Mouse (Mus musculus) small intestine, adult 2 months (tissue): ENCODE results near the gene Batf3. TPM values are rescaled to one million over a fixed set of nuclear protein-coding genes. Genes with fewer than 3 reads are reported as not detected.
A peak's percentile ranks its signal among the peaks of the same experiment; 100 is the strongest.

Experiments
- H3K27ac ChIP-seq: fragments of 200-500 bp; 2 replicates; pipeline ENCODE4 v1.5.1; 2012; ENCODE audit warnings: low read depth, low read length, control low read depth, inconsistent platforms; ENCODE audit not compliant: insufficient read depth
- H3K27me3 ChIP-seq: fragments of 200-500 bp; 2 replicates; pipeline ENCODE4 v1.6.1; 2012; ENCODE audit warnings: mild to moderate bottlenecking, moderate library complexity, low read length, inconsistent platforms; ENCODE audit not compliant: control insufficient read depth, insufficient read depth
- H3K36me3 ChIP-seq: fragments of 200-500 bp; 2 replicates; pipeline ENCODE4 v1.6.1; 2012; ENCODE audit warnings: mild to moderate bottlenecking, low read length, control low read depth, inconsistent platforms; ENCODE audit not compliant: control insufficient read depth, insufficient read depth
- H3K4me1 ChIP-seq: fragments of 200-500 bp; 2 replicates; pipeline ENCODE4 v1.6.1; 2012; ENCODE audit warnings: low read length, inconsistent platforms, mixed read lengths; ENCODE audit not compliant: control insufficient read depth, insufficient read depth, insufficient read length
- H3K4me3 ChIP-seq: fragments of 200-500 bp; 2 replicates; pipeline ENCODE4 v1.5.1; 2012; ENCODE audit warnings: low read depth, mild to moderate bottlenecking, control low read depth, inconsistent platforms, low read length, moderate library complexity
- CTCF ChIP-seq: fragments of 200-500 bp; IDR thresholded peaks from 2 replicates; pipeline ENCODE4 v1.5.1; 2012; ENCODE audit warnings: low read depth, mild to moderate bottlenecking, control low read depth, inconsistent platforms, low read length, moderate library complexity, mixed read lengths; ENCODE audit not compliant: insufficient replicate concordance, insufficient read length; ENCODE audit errors: extremely low read depth
- POLR2A ChIP-seq: fragments of 200-500 bp; IDR thresholded peaks from 2 replicates; pipeline ENCODE4 v1.6.1; 2012; ENCODE audit warnings: low read depth, mild to moderate bottlenecking, control low read depth, inconsistent platforms, low read length, moderate library complexity
- WGBS: fragments of 180-500 bp; shearing (Covaris S2); methylation state at CpG from one replicate; pipeline ENCODE4 v1.1.7; 2018; 5-methylcytosine and 5-hydroxymethylcytosine counted together
- polyA plus RNA-seq: library from polyadenylated mRNA; depleted of rRNA; stranded (reverse); fragments of >200 nt; gene quantifications from 2 replicates; pipeline ENCODE4 v1.2.3, GENCODE M21; 2012; rRNA removed

The Batf3 gene
- 5.7 and 11.5 TPM in 2 replicates for polyA plus RNA-seq

GRCm38 (mm10) chr1:191097802-191098747, at the start of gene Batf3:
Gene Batf3, plus strand, starts transcription at chr1:191097847.
- WGBS, result under 1% methylated on average over 95 of the region's 95 CpGs
- TF ChIP-seq CTCF, result no peak
- no peak for TF ChIP-seq POLR2A
- Histone ChIP-seq H3K4me1 (peaks cover 6% of the 10 kb centered on the region; the same call in 1 of the 2 replicates), H3K36me3 (no peaks in the 10 kb centered on the region), H3K4me3 (peak within 1 kb of the TSS; percentile 73), H3K27me3 (peaks cover 22% of the 10 kb centered on the region), H3K27ac (peak within 1 kb of the TSS; percentile 25; the same call in 1 of the 2 replicates)

- Histone ChIP-seq H3K27me3 (no peaks in the 10 kb centered on the region), H3K36me3 (no peaks in the 10 kb centered on the region; the same call in 1 of the 2 replicates), H3K27ac (no peak overlapping the region), H3K4me3 (no peak overlapping the region), H3K4me1 (no peaks in the 10 kb centered on the region)
- TF ChIP-seq POLR2A, result no peak
- no peak for TF ChIP-seq CTCF
- 74% methylated on average over 3 of the region's 3 CpGs for WGBS
These were observed 44.1 kb upstream of the Batf3 start for GRCm38 (mm10) chr1:191053555-191053954.

- WGBS, result 59% methylated on average over 8 of the region's 8 CpGs
- Histone ChIP-seq H3K27ac (no peak overlapping the region), H3K4me1 (no peaks in the 10 kb centered on the region), H3K27me3 (no peaks in the 10 kb centered on the region), H3K4me3 (no peak overlapping the region), H3K36me3 (no peaks in the 10 kb centered on the region; the same call in 1 of the 2 replicates)
- TF ChIP-seq POLR2A, result no peak
- TF ChIP-seq CTCF, result peak; percentile 18; the same call in 1 of the 2 replicates
These were observed 42.6 kb upstream of the Batf3 start for GRCm38 (mm10) chr1:191054870-191055532.

GRCm38 (mm10) chr1:191055533-191055873, 42.1 kb upstream of the Batf3 start:
- TF ChIP-seq CTCF (no peak), POLR2A (no peak)
- H3K27ac ChIP-seq, result no peak overlapping the region
- no peaks in the 10 kb centered on the region for H3K4me1 ChIP-seq
- 86% methylated on average over 2 of the region's 2 CpGs for WGBS
- no peaks in the 10 kb centered on the region for H3K27me3 ChIP-seq
- H3K36me3 ChIP-seq, result no peaks in the 10 kb centered on the region; the same call in 1 of the 2 replicates
- no peak overlapping the region for H3K4me3 ChIP-seq

GRCm38 (mm10) chr1:191057461-191057860, 40.2 kb upstream of the Batf3 start:
- 77% methylated on average over 3 of the region's 3 CpGs for WGBS
- Histone ChIP-seq H3K36me3 (no peaks in the 10 kb centered on the region; the same call in 1 of the 2 replicates), H3K27ac (no peak overlapping the region), H3K27me3 (no peaks in the 10 kb centered on the region), H3K4me1 (no peaks in the 10 kb centered on the region), H3K4me3 (no peak overlapping the region)
- TF ChIP-seq POLR2A, result no peak
- TF ChIP-seq CTCF, result no peak

- 3% methylated on average over 15 of the region's 15 CpGs for WGBS
- Histone ChIP-seq H3K27ac (peak overlapping the region; percentile 24; the same call in 1 of the 2 replicates), H3K36me3 (no peaks in the 10 kb centered on the region), H3K4me1 (no peaks in the 10 kb centered on the region), H3K4me3 (peak overlapping the region; percentile 86), H3K27me3 (no peaks in the 10 kb centered on the region)
- TF ChIP-seq POLR2A (no peak), CTCF (no peak)
These were observed 35.3 kb upstream of the Batf3 start for GRCm38 (mm10) chr1:191062241-191062780.
